Mouse (Mus musculus) ES-Bruce4 (cell line): Measurements from ENCODE around the gene Pstpip1. TPM values are rescaled to one million over a fixed set of nuclear protein-coding genes. Genes with fewer than 3 reads are reported as not detected.

Experiments used
- H3K27ac ChIP-seq: 2 replicates; pipeline ENCODE4 v1.5.1; 2012; ENCODE audit warnings: low read length, inconsistent platforms; ENCODE audit not compliant: insufficient read depth
- H3K27me3 ChIP-seq: 2 replicates; pipeline ENCODE4 v1.6.1; 2012; ENCODE audit warnings: mild to moderate bottlenecking, low read length, inconsistent platforms; ENCODE audit not compliant: control insufficient read depth, poor library complexity, insufficient read depth, severe bottlenecking
- H3K36me3 ChIP-seq: 2 replicates; pipeline ENCODE4 v1.6.1; 2012; ENCODE audit warnings: inconsistent platforms, mild to moderate bottlenecking, low read length, moderate library complexity; ENCODE audit not compliant: control insufficient read depth, poor library complexity, insufficient read depth, severe bottlenecking
- H3K4me1 ChIP-seq: one replicate; pipeline ENCODE4 v1.8.1; 2011; ENCODE audit warnings: low read length; ENCODE audit not compliant: control insufficient read depth, insufficient read depth
- H3K4me3 ChIP-seq: 2 replicates; pipeline ENCODE4 v1.5.1; 2011; ENCODE audit warnings: low read depth, mild to moderate bottlenecking, low read length
- H3K9ac ChIP-seq: 2 replicates; pipeline ENCODE4 v1.6.1; 2012; ENCODE audit warnings: low read depth, mild to moderate bottlenecking, inconsistent platforms; ENCODE audit not compliant: poor library complexity, severe bottlenecking
- H3K9me3 ChIP-seq: replicated peaks from 2 replicates; pipeline ENCODE4 v1.6.1; 2012; ENCODE audit warnings: mild to moderate bottlenecking, low read length, inconsistent platforms; ENCODE audit not compliant: control insufficient read depth, poor library complexity, insufficient read depth, severe bottlenecking
- CTCF ChIP-seq: IDR thresholded peaks from one replicate; pipeline ENCODE4 v1.8.1; 2011; ENCODE audit warnings: low read depth, low read length
- EP300 ChIP-seq: IDR thresholded peaks from 2 replicates; pipeline ENCODE4 v1.6.1; 2011; ENCODE audit warnings: low read depth, low read length; ENCODE audit not compliant: insufficient read depth
- POLR2A ChIP-seq: IDR thresholded peaks from one replicate; pipeline ENCODE4 v1.8.1; 2011; ENCODE audit warnings: low read length; ENCODE audit not compliant: insufficient read depth
- polyA plus RNA-seq: library from polyadenylated mRNA; stranded (reverse); fragments of >200 nt; gene quantifications from 2 replicates; pipeline ENCODE4 v1.2.4, GENCODE M21; 2011; ENCODE audit warnings: low read depth; ENCODE audit not compliant: missing spikeins, insufficient read depth, insufficient read length

Gene Pstpip1
- polyA plus RNA-seq, 1 experiment: 5.2 TPM

DNA sequence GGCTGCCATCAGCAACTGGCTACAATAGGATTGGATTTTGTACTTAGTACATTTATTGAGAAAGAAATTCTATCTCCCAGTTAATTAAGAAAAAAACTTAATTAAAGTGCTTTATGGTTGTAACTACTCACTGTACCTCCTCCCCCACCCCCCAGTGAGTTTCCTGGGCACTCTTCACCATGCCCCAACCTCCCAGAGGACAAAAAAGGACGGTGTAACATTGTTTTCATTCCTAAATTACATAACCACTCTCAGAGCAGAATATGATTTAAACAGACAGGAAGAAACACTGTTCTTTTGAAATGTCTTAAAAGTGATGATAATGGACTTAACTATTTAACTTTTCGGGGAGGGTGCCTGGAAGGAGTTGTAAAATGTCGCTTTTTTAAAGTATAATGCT is 24.8 kb upstream of the Pstpip1 start:
- Histone ChIP-seq H3K9ac (no peak overlapping the region), H3K4me3 (no peak overlapping the region), H3K4me1 (no peaks in the 10 kb centered on the region), H3K9me3 (no peaks in the 10 kb centered on the region), H3K27me3 (no peaks in the 10 kb centered on the region), H3K27ac (no peak overlapping the region), H3K36me3 (peaks cover 6% of the 10 kb centered on the region; the same call in 1 of the 2 replicates)
- no peak for TF ChIP-seq POLR2A
- no peak for TF ChIP-seq CTCF
- TF ChIP-seq EP300: no peak

DNA sequence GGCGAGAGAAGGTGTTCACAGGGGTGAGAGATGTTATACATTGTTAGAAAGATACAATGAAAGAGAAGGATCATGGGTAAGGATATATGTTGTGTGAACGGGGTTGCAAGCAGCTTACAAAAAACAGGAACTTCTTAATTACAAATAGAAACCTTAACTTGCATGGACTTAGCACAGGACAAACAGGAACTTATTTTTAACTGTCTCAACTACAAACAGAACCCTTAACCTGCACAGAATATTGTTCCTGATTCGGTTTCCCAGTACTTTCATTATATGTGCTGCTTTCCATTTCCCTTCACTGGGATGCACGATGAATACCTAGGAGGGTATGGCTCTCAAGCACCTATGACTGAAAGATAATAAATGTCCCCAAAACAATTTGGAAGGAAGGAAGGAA is 21.8 kb upstream of the Pstpip1 start:
- Histone ChIP-seq H3K27me3 (no peaks in the 10 kb centered on the region), H3K9me3 (no peaks in the 10 kb centered on the region), H3K4me1 (peaks cover 5% of the 10 kb centered on the region), H3K27ac (no peak overlapping the region), H3K4me3 (no peak overlapping the region), H3K36me3 (no peaks in the 10 kb centered on the region), H3K9ac (no peak overlapping the region)
- TF ChIP-seq POLR2A: no peak
- TF ChIP-seq EP300: no peak
- TF ChIP-seq CTCF: no peak

DNA sequence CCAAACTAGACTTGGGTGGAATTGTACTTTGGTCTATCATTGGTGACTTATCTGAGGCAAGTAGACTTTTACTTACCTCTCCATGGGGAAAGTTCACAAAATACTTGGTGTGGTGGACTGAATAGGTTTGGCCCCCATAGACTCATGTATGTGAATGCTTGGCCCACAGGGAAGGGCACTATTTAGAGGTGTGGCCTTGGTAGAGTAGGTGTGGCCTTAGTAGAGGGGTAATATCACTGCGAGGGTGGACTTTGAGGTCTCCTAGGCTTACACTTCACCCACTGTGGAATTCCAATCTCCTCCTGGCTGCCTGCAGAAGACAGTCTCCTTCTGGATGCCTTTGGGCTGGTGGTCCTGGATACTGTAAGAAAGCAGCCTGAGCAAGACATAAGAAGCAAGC is 21.1 kb upstream of the Pstpip1 start:
- H3K27me3 ChIP-seq: no peaks in the 10 kb centered on the region
- H3K9me3 ChIP-seq: no peaks in the 10 kb centered on the region
- H3K9ac ChIP-seq: no peak overlapping the region
- no peaks in the 10 kb centered on the region for H3K36me3 ChIP-seq
- TF ChIP-seq EP300: no peak
- no peak for TF ChIP-seq CTCF
- TF ChIP-seq POLR2A: no peak
- no peak overlapping the region for H3K4me3 ChIP-seq
- no peak overlapping the region for H3K27ac ChIP-seq
- peaks cover 5% of the 10 kb centered on the region for H3K4me1 ChIP-seq

DNA sequence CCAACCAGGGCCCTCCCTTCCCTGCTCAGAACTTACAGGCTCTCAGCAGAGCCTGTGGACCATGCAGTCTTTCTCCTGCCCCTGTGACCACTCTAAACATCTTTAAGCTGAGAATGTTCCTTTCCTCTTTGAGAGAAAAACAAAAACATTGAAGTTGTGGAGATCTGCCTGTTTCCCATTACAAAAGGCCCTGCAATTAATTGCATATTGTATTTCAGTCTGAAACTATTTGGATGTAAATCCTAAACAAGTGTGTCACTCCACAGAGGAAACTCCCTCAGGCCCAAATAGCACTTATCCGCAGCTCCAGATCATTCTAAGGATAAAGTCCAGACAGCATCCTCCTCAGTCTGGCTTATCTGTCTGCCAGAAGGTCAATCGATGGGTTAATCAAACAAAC is 16.9 kb upstream of the Pstpip1 start:
- H3K27ac ChIP-seq: peak overlapping the region; percentile 46; the same call in 1 of the 2 replicates
- TF ChIP-seq POLR2A: no peak
- TF ChIP-seq CTCF: no peak
- TF ChIP-seq EP300: no peak
- no peaks in the 10 kb centered on the region for H3K27me3 ChIP-seq
- H3K4me1 ChIP-seq: peaks cover 5% of the 10 kb centered on the region
- no peaks in the 10 kb centered on the region for H3K36me3 ChIP-seq
- H3K4me3 ChIP-seq: no peak overlapping the region
- no peaks in the 10 kb centered on the region for H3K9me3 ChIP-seq
- H3K9ac ChIP-seq: no peak overlapping the region

DNA sequence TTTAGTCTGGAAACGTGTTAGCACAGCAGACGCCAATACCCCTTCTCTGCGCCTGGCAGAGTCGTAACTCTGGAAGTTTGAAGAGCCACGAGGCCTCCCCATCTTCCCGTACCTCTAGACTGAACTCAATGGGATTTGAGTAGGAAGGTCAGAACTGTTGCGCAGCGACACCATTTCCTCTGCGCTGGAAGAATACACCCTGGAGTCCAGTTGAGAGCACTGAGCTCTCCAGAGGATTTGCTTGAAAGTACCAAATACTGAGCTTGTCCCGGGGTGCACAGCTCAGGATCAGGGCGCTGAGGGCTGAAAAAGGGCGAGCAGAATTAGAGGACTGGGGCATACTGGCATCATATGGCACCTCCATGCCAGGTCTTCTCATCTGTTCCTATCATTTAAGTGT is 14.9 kb upstream of the Pstpip1 start:
- H3K9ac ChIP-seq: peak overlapping the region; percentile 30
- no peaks in the 10 kb centered on the region for H3K36me3 ChIP-seq
- H3K27ac ChIP-seq: peak overlapping the region; percentile 89
- H3K27me3 ChIP-seq: no peaks in the 10 kb centered on the region
- H3K4me3 ChIP-seq: peak overlapping the region; percentile 82
- peak; percentile 52 for TF ChIP-seq POLR2A
- TF ChIP-seq CTCF: no peak
- TF ChIP-seq EP300: no peak
- H3K9me3 ChIP-seq: no peaks in the 10 kb centered on the region
- peaks cover 5% of the 10 kb centered on the region for H3K4me1 ChIP-seq

DNA sequence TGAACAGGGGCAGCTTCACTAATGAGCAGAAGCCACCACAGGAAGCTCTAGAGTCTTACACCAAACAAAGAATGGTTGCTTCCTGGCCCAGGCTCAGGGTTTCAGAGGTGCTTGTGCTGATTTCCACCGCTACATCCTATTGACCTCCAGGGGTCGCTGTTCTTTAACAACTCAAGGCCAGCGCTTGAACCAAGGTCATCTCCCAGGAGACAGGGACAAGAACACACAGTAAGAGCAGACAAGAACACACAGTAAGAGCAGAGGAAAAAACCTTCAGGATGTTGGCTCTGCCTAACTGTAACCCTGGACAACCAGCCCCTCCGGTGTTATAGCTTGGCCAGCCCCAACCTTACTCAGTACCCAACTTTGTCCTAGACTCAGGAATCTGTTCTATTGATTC is 14.5 kb upstream of the Pstpip1 start:
- H3K4me3 ChIP-seq: peak overlapping the region; percentile 82
- peaks cover 5% of the 10 kb centered on the region for H3K4me1 ChIP-seq
- peak; percentile 73 for TF ChIP-seq CTCF
- TF ChIP-seq EP300: no peak
- TF ChIP-seq POLR2A: no peak
- no peaks in the 10 kb centered on the region for H3K36me3 ChIP-seq
- peak overlapping the region; percentile 30 for H3K9ac ChIP-seq
- no peaks in the 10 kb centered on the region for H3K9me3 ChIP-seq
- no peaks in the 10 kb centered on the region for H3K27me3 ChIP-seq
- H3K27ac ChIP-seq: peak overlapping the region; percentile 89
